8 mouse cellular contexts compared by ENCODE assay signal in genomic region chr11:20132955-20133562, GRCm38 (mm10). TPM values are rescaled to one million over a fixed set of nuclear protein-coding genes. Genes with fewer than 3 reads are reported as not detected.
DNase-seq lines count a peak whose midpoint lies in the region; ATAC-seq lines count a peak whose summit lies in the region.

No protein-coding gene starts in this region.

- no peaks in the 10 kb centered on the region for H3K4me1 ChIP-seq in hindbrain, embryonic 16.5 days (ENCODE audit: control insufficient read depth, insufficient read depth, low read depth, low read length)

- ATAC-seq in hindbrain, embryonic 16.5 days: no peak

- 39% methylated on average over 11 of the region's 12 CpGs for WGBS in hindbrain, embryonic 16.5 days

- H3K36me3 ChIP-seq in hindbrain, embryonic 16.5 days (ENCODE audit: control insufficient read depth, insufficient read depth, low read length): no peaks in the 10 kb centered on the region

- H3K9me3 ChIP-seq in hindbrain, embryonic 16.5 days (ENCODE audit: control insufficient read depth, low read length): no peaks in the 10 kb centered on the region

- DNase-seq in T-cell, adult 2 months (ENCODE audit: low spot score): peak; percentile 77
- DNase-seq in cerebellum, adult 8-10 months: peak; percentile 68
- peak; percentile 14 to 91 for DNase-seq in frontal cortex, adult 2 months (ENCODE audit: extremely low spot score in 1 of 2, low spot score in 1 of 2)
- DNase-seq in left cerebral cortex, adult 11 months (ENCODE audit: low spot score): peak; percentile 40
- DNase-seq in lung, postnatal 36 days: peak; percentile 96
- DNase-seq in right cerebral cortex, postnatal 25 days: peak; percentile 70
- DNase-seq in urinary bladder, postnatal 25 days (ENCODE audit: low spot score): peak; percentile 76

- H3K4me3 ChIP-seq in hindbrain, embryonic 16.5 days (ENCODE audit: low read length): no peak overlapping the region

- H3K4me2 ChIP-seq in hindbrain, embryonic 16.5 days (ENCODE audit: low read length): peak overlapping the region; percentile 25; the same call in 1 of the 2 replicates

- H3K27ac ChIP-seq in hindbrain, embryonic 16.5 days (ENCODE audit: low read depth, low read length): no peak overlapping the region

- H3K9ac ChIP-seq in hindbrain, embryonic 16.5 days (ENCODE audit: low read depth, low read length): no peak overlapping the region

- no peaks in the 10 kb centered on the region for H3K27me3 ChIP-seq in hindbrain, embryonic 16.5 days (replicated peaks; ENCODE audit: control insufficient read depth, insufficient read depth, low read length)

RNA-seq across cellular contexts. Expression of gene Actr2, which starts 20.3 kb away (rescaled TPM):
- 123 and 145 TPM in 2 replicates for polyA plus RNA-seq in frontal cortex, adult 2 months (2012; rRNA removed)
- polyA plus RNA-seq in hindbrain, embryonic 16.5 days (2015; fragmentation: Nextera tagmentation; extraction: Ambion mirVana): 155 and 166 TPM in 2 replicates

Comparison
In these comparisons a context has a peak if more than half of its experiments do, and no peak if none do; other contexts are left out.
1. DNase-seq: peak in every context shown above with its lines; median percentile 96 in lung, postnatal 36 days; 77 in T-cell, adult 2 months; 76 in urinary bladder, postnatal 25 days; 70 in right cerebral cortex, postnatal 25 days; 68 in cerebellum, adult 8-10 months; 52 in frontal cortex, adult 2 months; 40 in left cerebral cortex, adult 11 months.